Mouse (Mus musculus) kidney, postnatal 0 days (tissue): ENCODE results near the gene Lamb3. TPM values are rescaled to one million over a fixed set of nuclear protein-coding genes. Genes with fewer than 3 reads are reported as not detected.

Experiments
- ATAC-seq: fragments of 200-750 bp; cut with Nextera tagmentation; replicated peaks from 2 replicates; pipeline ENCODE4 v1.8.0; 2017; ENCODE audit warnings: low read depth, moderate number of reproducible peaks, moderate TSS enrichment, moderate library complexity; ENCODE audit not compliant: low FRiP score
- DNase-seq: peaks from one replicate; pipeline ENCODE4 v3.0.0-alpha.2; 2016; ENCODE audit warnings: low spot score
- H3K27ac ChIP-seq: fragments of 300-500 bp; sonication (generic); 2 replicates; pipeline ENCODE4 v1.5.1; 2014; ENCODE audit warnings: mild to moderate bottlenecking
- H3K27me3 ChIP-seq: fragments of 300-500 bp; sonication (generic); 2 replicates; pipeline ENCODE4 v1.6.1; 2014; ENCODE audit warnings: low read length, mixed read lengths; ENCODE audit not compliant: insufficient read depth
- H3K36me3 ChIP-seq: fragments of 300-500 bp; sonication (generic); 2 replicates; pipeline ENCODE4 v1.6.1; 2014; ENCODE audit warnings: low read length, mixed read lengths; ENCODE audit not compliant: insufficient read depth
- H3K4me1 ChIP-seq: fragments of 300-500 bp; sonication (generic); replicated peaks from 2 replicates; pipeline ENCODE4 v1.6.1; 2014; ENCODE audit warnings: antibody characterized with exemption, low read length, mixed read lengths; ENCODE audit not compliant: insufficient read depth
- H3K4me2 ChIP-seq: fragments of 300-500 bp; sonication (generic); 2 replicates; pipeline ENCODE4 v1.6.1; 2014; ENCODE audit warnings: mild to moderate bottlenecking, low read length, moderate library complexity, mixed read lengths
- H3K4me3 ChIP-seq: fragments of 300-500 bp; sonication (generic); replicated peaks from 2 replicates; pipeline ENCODE4 v1.5.1; 2014; ENCODE audit warnings: low read depth, low read length
- H3K9ac ChIP-seq: fragments of 300-500 bp; sonication (generic); 2 replicates; pipeline ENCODE4 v1.6.1; 2014; ENCODE audit warnings: low read depth, low read length
- H3K9me3 ChIP-seq: fragments of 300-500 bp; sonication (generic); replicated peaks from 2 replicates; pipeline ENCODE4 v1.6.1; 2016; ENCODE audit warnings: low read length, inconsistent platforms, mixed read lengths
- CTCF ChIP-seq: IDR thresholded peaks from 2 replicates; pipeline ENCODE4 v1.5.1; 2016; ENCODE audit warnings: antibody characterized with exemption, low read depth, mild to moderate bottlenecking, moderate library complexity
- WGBS: fragments of 180-500 bp; shearing (Covaris S2); extraction: QIAGEN DNeasy Blood & Tissue Kit; methylation state at CpG from one replicate; pipeline ENCODE4 v1.1.7; 2014; 5-methylcytosine and 5-hydroxymethylcytosine counted together
- polyA plus RNA-seq: library from polyadenylated mRNA; unstranded; fragments of >200 nt; fragmentation: Nextera tagmentation; extraction: Ambion mirVana; gene quantifications from 2 replicates; pipeline ENCODE4 v1.2.1, GENCODE M21; 2015

Gene Lamb3
- polyA plus RNA-seq, 1 experiment from 2014 or later: 1.9 TPM

DNA sequence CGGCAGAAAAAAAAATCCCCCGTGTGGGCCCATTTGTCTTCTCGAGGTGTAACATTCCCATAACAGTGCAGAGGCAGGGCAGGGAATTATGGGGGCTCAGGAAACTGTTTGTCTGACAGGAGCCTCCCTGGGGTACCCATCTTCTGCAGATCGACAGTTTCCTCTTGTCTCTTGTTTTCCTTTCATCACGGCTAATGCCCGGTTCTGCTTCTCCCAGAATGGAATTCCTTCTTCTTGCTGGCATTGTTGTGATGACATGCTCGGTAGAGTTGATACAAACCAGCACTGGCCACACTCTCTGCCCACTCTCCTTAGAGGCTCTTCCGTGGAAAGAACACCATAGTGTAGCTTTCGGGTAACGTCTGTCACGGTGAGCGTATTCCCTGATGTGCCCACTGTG is 182.5 kb downstream of the Lamb3 start:
- no peak overlapping the region for H3K9ac ChIP-seq

DNA sequence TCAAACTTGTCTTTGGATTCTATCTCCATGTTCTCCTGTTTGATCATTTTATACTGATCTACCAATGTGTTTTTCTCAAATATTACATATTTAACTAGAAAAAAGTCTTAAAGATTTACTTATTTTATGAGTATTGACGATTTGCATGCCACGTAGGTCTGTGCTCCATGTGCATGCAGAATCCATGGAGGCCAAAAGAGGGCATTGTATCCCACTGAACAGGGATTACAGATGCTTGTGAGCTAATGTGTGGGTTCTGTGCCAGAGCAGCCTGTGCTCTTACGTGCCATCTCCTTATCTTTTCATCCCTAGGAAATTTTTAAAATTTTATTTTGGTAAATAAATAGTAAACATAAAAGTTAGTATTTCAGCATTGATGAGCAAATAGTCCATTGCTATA is 184.8 kb downstream of the Lamb3 start:
- ATAC-seq: no peak
- DNase-seq: no peak
- TF ChIP-seq CTCF: no peak; the same call in 1 of the 2 replicates
- Histone ChIP-seq H3K27me3 (0 out of 2 replicates have a peak, but pooled peaks cover 3% of the 10 kb centered on the region), H3K9ac (no peak overlapping the region), H3K4me2 (no peak overlapping the region), H3K36me3 (no peaks in the 10 kb centered on the region), H3K27ac (no peak overlapping the region), H3K9me3 (no peaks in the 10 kb centered on the region), H3K4me1 (peaks cover 5% of the 10 kb centered on the region; the same call in 1 of the 2 replicates), H3K4me3 (no peak overlapping the region)
- 95% methylated on average over 3 of the region's 3 CpGs for WGBS

More for the DNA sequence above, 182.5 kb downstream of the Lamb3 start:
- H3K9me3 ChIP-seq: no peaks in the 10 kb centered on the region
- no peak for TF ChIP-seq CTCF
- no peak overlapping the region for H3K4me2 ChIP-seq
- H3K4me1 ChIP-seq: peaks cover 5% of the 10 kb centered on the region; the same call in 1 of the 2 replicates
- ATAC-seq: no peak
- DNase-seq: no peak
- no peaks in the 10 kb centered on the region for H3K27me3 ChIP-seq
- H3K36me3 ChIP-seq: no peaks in the 10 kb centered on the region
- H3K27ac ChIP-seq: no peak overlapping the region
- 47% methylated on average over 12 of the region's 12 CpGs for WGBS
- H3K4me3 ChIP-seq: no peak overlapping the region

Other genes starting within 250 kb of the Lamb3 start
- 0.62 and 0.71 TPM in 2 replicates for gene Syt14, start 171.9 kb upstream of the Lamb3 start, polyA plus RNA-seq
- 3.6 and 4.0 TPM in 2 replicates for gene Diexf, start 77.4 kb upstream of the Lamb3 start, polyA plus RNA-seq
- gene Irf6, start 54.6 kb upstream of the Lamb3 start, polyA plus RNA-seq: 17.2 and 17.3 TPM in 2 replicates
- gene A130010J15Rik, start 39.7 kb upstream of the Lamb3 start, polyA plus RNA-seq: 10.7 and 12.5 TPM in 2 replicates
- 1.4 and 1.7 TPM in 2 replicates for gene Traf3ip3, start 6.0 kb upstream of the Lamb3 start, polyA plus RNA-seq
- 8.7 and 11.4 TPM in 2 replicates for gene Hsd11b1, start 56.4 kb downstream of the Lamb3 start, polyA plus RNA-seq
- gene G0s2, start 65.5 kb downstream of the Lamb3 start, polyA plus RNA-seq: 47.6 and 48.9 TPM in 2 replicates
- gene Camk1g, start 162.6 kb downstream of the Lamb3 start, polyA plus RNA-seq: 6.8 and 8.5 TPM in 2 replicates